Mouse (Mus musculus) neural tube, embryonic 14.5 days (tissue): ENCODE measurements around the gene Srgap1. TPM values are rescaled to one million over a fixed set of nuclear protein-coding genes. Genes with fewer than 3 reads are reported as not detected.
"Not testable (repeated sequence)": the region's sequence is repeated elsewhere in the genome, so short reads cannot be mapped to it uniquely, and the experiment has no call there.

Experiments used
- ATAC-seq: fragments of 200-750 bp; cut with Nextera tagmentation; 2 replicates; pipeline ENCODE4 v1.8.0; 2017; ENCODE audit warnings: low read depth, mild to moderate bottlenecking, moderate TSS enrichment, moderate library complexity
- H3K27ac ChIP-seq: fragments of 300-500 bp; sonication (generic); 2 replicates; pipeline ENCODE4 v1.5.1; 2014; ENCODE audit warnings: low read depth, mild to moderate bottlenecking, control low read depth, low read length, moderate library complexity, mixed read lengths
- H3K27me3 ChIP-seq: fragments of 300-500 bp; sonication (generic); 2 replicates; pipeline ENCODE4 v1.6.1; 2014; ENCODE audit warnings: low read length; ENCODE audit not compliant: control insufficient read depth, insufficient read depth
- H3K36me3 ChIP-seq: fragments of 300-500 bp; sonication (generic); 2 replicates; pipeline ENCODE4 v1.6.1; 2014; ENCODE audit warnings: low read length, mixed read lengths; ENCODE audit not compliant: control insufficient read depth, insufficient read depth
- H3K4me1 ChIP-seq: fragments of 300-500 bp; sonication (generic); 2 replicates; pipeline ENCODE4 v1.6.1; 2014; ENCODE audit warnings: low read length; ENCODE audit not compliant: control insufficient read depth, insufficient read depth
- H3K4me2 ChIP-seq: fragments of 300-500 bp; sonication (generic); 2 replicates; pipeline ENCODE4 v1.6.1; 2014; ENCODE audit warnings: mild to moderate bottlenecking, low read depth, low read length, control low read depth
- H3K4me3 ChIP-seq: fragments of 300-500 bp; sonication (generic); 2 replicates; pipeline ENCODE4 v1.5.1; 2014; ENCODE audit warnings: low read depth, low read length, control low read depth, mixed read lengths
- H3K9ac ChIP-seq: fragments of 300-500 bp; sonication (generic); replicated peaks from 2 replicates; pipeline ENCODE4 v1.6.1; 2014; ENCODE audit warnings: low read depth, mild to moderate bottlenecking, control low read depth, low read length, mixed read lengths
- H3K9me3 ChIP-seq: fragments of 300-500 bp; sonication (generic); 2 replicates; pipeline ENCODE4 v1.6.1; 2016; ENCODE audit warnings: low read length; ENCODE audit not compliant: control insufficient read depth
- WGBS: fragments of 180-500 bp; shearing (Covaris S2); extraction: QIAGEN DNeasy Blood & Tissue Kit; methylation state at CpG from one replicate; pipeline ENCODE4 v1.1.7; 2014; 5-methylcytosine and 5-hydroxymethylcytosine counted together
- polyA plus RNA-seq: library from polyadenylated mRNA; unstranded; fragments of >200 nt; fragmentation: Nextera tagmentation; extraction: Ambion mirVana; gene quantifications from 2 replicates; pipeline ENCODE4 v1.2.1, GENCODE M21; 2014

Gene Srgap1
- polyA plus RNA-seq, 1 experiment from 2014 or later = 32.8 TPM

- no peaks in the 10 kb centered on the region for H3K4me1 ChIP-seq
- no peaks in the 10 kb centered on the region for H3K36me3 ChIP-seq
- H3K27ac ChIP-seq = no peak overlapping the region
- no peak for ATAC-seq
- WGBS = 57% methylated on average over 20 of the region's 20 CpGs
- no peak overlapping the region for H3K9ac ChIP-seq
- no peak overlapping the region for H3K4me3 ChIP-seq
- H3K27me3 ChIP-seq = no peaks in the 10 kb centered on the region
- no peak overlapping the region; the same call in 1 of the 2 replicates for H3K4me2 ChIP-seq
- H3K9me3 ChIP-seq = no peaks in the 10 kb centered on the region
Measured at GRCm38 (mm10) chr10:121770624-121771577, 276.2 kb downstream of the Srgap1 start.

- no peaks in the 10 kb centered on the region for H3K4me1 ChIP-seq
- no peaks in the 10 kb centered on the region for H3K9me3 ChIP-seq
- no peaks in the 10 kb centered on the region for H3K27me3 ChIP-seq
- no peak overlapping the region for H3K4me2 ChIP-seq
- H3K4me3 ChIP-seq = no peak overlapping the region
- H3K27ac ChIP-seq = no peak overlapping the region
- no peak overlapping the region for H3K9ac ChIP-seq
- H3K36me3 ChIP-seq = no peaks in the 10 kb centered on the region
- WGBS = 92% methylated on average over 5 of the region's 5 CpGs
- no peak for ATAC-seq
Measured at GRCm38 (mm10) chr10:121769711-121770110, 277.4 kb downstream of the Srgap1 start.

- 85% methylated on average over 3 of the region's 3 CpGs for WGBS
- H3K36me3 ChIP-seq, H3K4me2 ChIP-seq, H3K9ac ChIP-seq, ATAC-seq, H3K27ac ChIP-seq, H3K27me3 ChIP-seq, H3K4me3 ChIP-seq, H3K9me3 ChIP-seq, H3K4me1 ChIP-seq: not testable (repeated sequence)
Measured at GRCm38 (mm10) chr10:121767295-121767694, 279.8 kb downstream of the Srgap1 start.

GRCm38 (mm10) chr10:121765174-121766057, 281.7 kb downstream of the Srgap1 start:
- ATAC-seq = peak; percentile 90
- no peaks in the 10 kb centered on the region for H3K4me1 ChIP-seq
- H3K9ac ChIP-seq = no peak overlapping the region
- H3K27me3 ChIP-seq = no peaks in the 10 kb centered on the region
- 33% methylated on average over 10 of the region's 10 CpGs for WGBS
- H3K4me3 ChIP-seq = no peak overlapping the region
- peak overlapping the region; percentile 55 for H3K27ac ChIP-seq
- H3K36me3 ChIP-seq = no peaks in the 10 kb centered on the region
- H3K9me3 ChIP-seq = no peaks in the 10 kb centered on the region
- H3K4me2 ChIP-seq = no peak overlapping the region

- Histone ChIP-seq H3K27ac (no peak overlapping the region), H3K27me3 (no peaks in the 10 kb centered on the region), H3K4me1 (no peaks in the 10 kb centered on the region), H3K9ac (no peak overlapping the region), H3K4me3 (no peak overlapping the region), H3K4me2 (no peak overlapping the region), H3K9me3 (no peaks in the 10 kb centered on the region), H3K36me3 (no peaks in the 10 kb centered on the region)
- ATAC-seq = peak; percentile 46; the same call in 1 of the 2 replicates
- WGBS = 85% methylated on average over 13 of the region's 13 CpGs
Measured at GRCm38 (mm10) chr10:121764469-121765173, 282.5 kb downstream of the Srgap1 start.

- H3K36me3 ChIP-seq = no peaks in the 10 kb centered on the region
- H3K4me1 ChIP-seq = no peaks in the 10 kb centered on the region
- H3K4me2 ChIP-seq = no peak overlapping the region
- 90% methylated on average over 8 of the region's 13 CpGs for WGBS
- no peak overlapping the region for H3K4me3 ChIP-seq
- H3K9me3 ChIP-seq = no peaks in the 10 kb centered on the region
- ATAC-seq = no peak
- H3K27me3 ChIP-seq = no peaks in the 10 kb centered on the region
- H3K27ac ChIP-seq = no peak overlapping the region
- no peak overlapping the region for H3K9ac ChIP-seq
Measured at GRCm38 (mm10) chr10:121763191-121763590, 283.9 kb downstream of the Srgap1 start.

- Histone ChIP-seq H3K4me3 (no peak overlapping the region), H3K4me2 (no peak overlapping the region), H3K27me3 (no peaks in the 10 kb centered on the region), H3K36me3 (no peaks in the 10 kb centered on the region), H3K27ac (no peak overlapping the region), H3K9me3 (no peaks in the 10 kb centered on the region), H3K4me1 (no peaks in the 10 kb centered on the region), H3K9ac (no peak overlapping the region)
- no peak for ATAC-seq
- 80% methylated on average over 9 of the region's 9 CpGs for WGBS
Measured at GRCm38 (mm10) chr10:121762141-121762540, 285.0 kb downstream of the Srgap1 start.

- H3K27me3 ChIP-seq = no peaks in the 10 kb centered on the region
- no peak overlapping the region for H3K4me2 ChIP-seq
- H3K27ac ChIP-seq = no peak overlapping the region
- no peaks in the 10 kb centered on the region for H3K4me1 ChIP-seq
- H3K4me3 ChIP-seq = no peak overlapping the region
- H3K9ac ChIP-seq = no peak overlapping the region
- no peak for ATAC-seq
- H3K36me3 ChIP-seq = no peaks in the 10 kb centered on the region
- 55% methylated on average over 8 of the region's 8 CpGs for WGBS
- no peaks in the 10 kb centered on the region for H3K9me3 ChIP-seq
Measured at GRCm38 (mm10) chr10:121759095-121759494, 288.0 kb downstream of the Srgap1 start.
